Mouse (Mus musculus) left cerebral cortex, adult 9 months (tissue): ENCODE results near the gene Gstp3.
"Not testable (repeated sequence)": the region's sequence is repeated elsewhere in the genome, so short reads cannot be mapped to it uniquely, and the experiment has no call there.

Source experiments
- DNase-seq, 2 experiments: peaks; one replicate each; pipeline ENCODE4 v3.0.0; 2022; ENCODE audit warnings: low spot score in 2 of 2

The Gstp3 gene

DNA sequence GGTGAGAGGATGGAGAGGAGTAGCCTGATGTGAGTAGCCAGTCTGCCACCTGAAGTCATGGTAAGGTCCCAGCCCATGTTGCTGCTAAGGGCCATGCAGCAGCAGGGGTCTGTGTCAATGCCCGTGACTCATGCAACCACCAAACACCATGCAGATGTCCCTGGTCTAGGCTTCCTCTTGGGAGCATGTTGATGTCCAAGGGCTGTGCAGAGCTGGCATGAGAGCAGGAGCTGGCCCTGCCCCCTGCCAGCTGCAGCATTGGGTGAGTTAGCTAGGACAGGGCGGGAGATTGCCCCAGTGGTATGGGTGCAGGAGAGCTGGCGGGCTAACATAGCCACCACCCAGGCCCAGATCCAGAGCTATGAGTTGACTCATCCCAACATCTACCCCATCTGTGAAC, 31.1 kb upstream of the Gstp3 start:
- no peak for DNase-seq

DNA sequence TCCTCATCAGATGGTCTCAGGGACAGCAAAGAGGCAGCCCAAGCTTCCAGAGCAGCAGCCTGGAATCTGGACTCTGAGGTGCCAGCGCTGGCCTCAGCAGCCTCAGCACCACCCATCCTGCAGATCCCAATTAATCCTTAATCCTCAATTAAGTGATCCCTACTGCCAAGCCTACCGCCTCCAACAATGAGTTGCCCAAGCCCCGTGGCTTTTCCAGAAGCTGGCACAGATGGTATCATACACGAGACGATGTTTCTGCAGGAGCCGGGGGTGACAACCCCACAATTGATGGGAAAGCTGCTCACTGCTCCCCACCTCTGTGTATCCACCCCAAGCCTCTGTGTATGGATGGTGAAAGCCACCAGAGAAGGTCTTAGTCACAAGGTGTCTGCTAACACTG, 29.8 kb upstream of the Gstp3 start:
- no peak for DNase-seq

DNA sequence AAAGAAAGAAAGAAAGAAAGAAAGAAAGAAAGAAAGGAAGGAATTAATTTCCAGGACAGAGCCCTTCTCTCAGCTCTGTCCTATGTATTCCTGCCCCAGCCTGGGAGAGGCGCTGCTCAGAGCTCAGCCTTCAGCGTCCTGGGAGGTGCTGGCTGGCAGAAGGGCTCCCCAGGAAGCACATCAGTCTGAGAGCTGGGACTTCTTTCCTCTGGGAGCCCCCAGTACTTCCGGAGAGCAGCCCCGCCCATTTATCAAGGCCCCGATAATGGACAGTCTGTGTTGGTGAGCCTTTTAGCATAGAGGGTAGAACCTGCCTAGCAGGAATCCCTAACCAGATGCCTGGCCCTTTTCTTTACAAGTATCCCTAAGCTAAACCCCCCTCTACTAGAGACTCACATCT, 28.8 kb upstream of the Gstp3 start:
- no peak for DNase-seq

DNA sequence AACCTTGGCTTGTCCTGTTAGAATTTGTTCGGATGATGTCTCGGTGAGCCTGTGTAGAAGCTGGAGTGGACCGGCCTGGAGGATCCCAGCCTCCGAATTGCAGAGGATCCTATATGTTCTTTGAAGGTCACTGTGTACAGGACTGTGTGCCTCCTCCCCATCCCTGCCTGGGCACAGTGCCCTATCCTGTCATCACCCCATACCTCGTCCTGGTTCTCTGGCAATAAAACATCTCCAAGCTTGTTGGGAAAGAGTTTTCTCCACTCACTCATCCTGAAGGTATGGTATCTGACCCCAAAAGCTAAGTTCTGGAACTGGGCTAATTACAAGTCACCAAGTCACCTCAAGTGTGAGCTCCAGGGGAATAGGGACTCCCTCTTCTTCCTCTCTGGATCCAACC, 27.7 kb upstream of the Gstp3 start:
- DNase-seq: no peak

DNA sequence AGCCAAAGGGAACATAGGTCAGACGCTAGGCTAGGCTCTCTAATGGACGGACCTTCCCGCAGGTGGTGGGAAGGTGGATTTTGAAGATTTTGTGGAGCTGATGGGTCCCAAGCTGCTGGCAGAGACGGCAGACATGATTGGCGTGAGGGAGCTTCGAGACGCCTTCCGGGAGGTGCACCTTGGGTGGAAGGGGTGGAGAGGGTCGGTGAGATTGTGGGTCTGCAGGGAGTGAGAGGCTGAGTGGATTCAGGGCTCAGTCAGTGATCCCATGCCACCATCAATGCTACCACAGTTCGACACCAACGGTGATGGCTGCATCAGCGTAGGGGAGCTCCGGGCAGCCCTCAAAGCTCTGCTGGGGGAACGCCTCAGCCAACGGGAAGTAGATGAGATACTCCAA, 26.8 kb upstream of the Gstp3 start:
- no peak for DNase-seq

DNA sequence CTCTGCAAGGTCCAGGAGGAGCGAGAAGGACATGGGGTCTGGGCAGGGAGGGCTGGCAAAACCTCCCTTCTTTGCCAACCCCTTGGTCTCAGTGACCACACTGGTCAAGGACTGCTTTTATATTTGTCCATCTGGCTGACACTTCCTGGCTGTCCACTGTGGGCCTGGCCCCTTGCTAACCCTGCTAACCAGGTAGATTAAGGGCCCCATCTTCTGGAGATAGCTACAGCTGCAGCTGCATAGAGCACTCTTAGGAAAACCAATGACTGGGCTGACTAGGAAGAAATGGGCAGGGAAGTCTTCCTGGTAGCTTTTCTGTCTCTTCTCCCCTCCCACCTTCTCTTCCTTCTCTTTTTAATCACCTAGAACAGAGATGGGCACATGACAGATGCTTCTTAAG, 25.6 kb upstream of the Gstp3 start:
- DNase-seq: no peak

DNA sequence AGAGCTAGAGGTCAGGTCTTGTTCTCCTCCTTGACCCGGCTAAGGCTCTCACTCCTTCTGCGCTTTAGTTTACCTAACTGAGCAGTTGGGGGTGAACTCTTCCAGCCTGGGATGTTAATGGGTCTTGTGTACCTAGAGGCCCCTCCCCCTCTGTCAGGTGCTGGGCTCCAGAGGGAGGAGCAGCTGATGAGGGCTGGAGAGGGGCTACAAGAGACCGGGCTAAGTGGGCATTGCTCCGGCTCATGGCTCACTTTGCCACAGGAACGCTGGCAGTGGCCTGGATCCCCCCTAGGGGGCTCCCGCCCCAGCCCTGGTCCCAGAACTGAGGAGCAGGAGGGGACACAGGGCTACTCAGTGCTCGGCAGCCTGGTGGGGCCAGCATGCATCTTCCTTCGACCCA, 24.5 kb upstream of the Gstp3 start:
- no peak for DNase-seq

DNA sequence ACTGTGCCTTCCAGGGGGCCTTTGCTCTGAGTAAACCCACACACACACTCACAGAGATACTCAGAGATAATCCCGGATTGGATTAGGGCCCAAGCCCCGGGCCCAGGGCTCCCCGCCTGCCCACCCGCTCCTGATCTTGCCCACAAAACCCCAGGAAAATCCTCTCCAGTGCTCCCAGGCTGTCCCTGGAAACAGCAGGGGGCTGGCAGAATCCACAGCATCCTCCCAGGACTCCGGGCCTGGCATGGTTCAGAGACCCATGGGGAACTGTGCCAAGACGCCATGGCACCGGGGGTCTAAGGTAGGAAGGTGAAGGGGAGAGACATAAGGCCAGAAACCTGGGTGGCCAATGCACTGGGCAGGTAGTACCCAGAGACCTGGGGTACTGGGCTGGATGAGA, 23.9 kb upstream of the Gstp3 start:
- no peak for DNase-seq

DNA sequence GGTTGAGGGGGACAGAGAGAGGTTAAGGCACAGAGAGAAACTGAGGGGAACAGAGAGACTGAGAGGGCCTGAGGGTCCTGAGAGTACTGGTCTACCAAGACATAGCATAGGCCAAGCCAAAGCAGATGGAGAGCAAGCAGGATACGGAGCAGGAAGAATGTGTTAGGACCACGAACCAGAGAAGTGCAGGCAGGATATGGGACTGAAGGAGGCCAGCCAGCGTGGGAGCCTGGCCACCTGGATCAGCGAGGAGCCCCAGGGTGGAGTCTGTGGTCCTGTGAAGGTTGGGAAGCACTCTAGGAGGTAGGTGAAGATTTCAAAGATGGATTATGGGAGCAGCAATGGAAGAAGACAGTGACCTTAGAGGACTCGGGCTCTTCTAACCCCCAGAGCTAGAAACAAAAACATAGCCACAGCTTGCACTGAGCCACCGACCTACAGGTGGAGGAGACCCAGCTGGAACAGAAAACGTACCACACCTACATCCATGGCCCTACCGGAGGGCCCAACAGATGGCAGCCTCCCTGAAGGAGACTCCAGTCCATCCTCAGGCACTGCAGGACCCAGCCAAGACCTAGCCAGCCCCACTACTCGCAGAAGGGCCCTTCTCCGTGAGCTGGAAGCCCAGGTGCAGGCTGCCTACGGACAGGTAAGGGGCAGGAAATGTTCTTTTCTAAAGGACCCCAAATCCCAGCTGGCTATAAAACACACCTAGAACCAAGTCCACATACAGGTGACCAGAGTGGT, 23.0 kb upstream of the Gstp3 start:
- DNase-seq: no peak

DNA sequence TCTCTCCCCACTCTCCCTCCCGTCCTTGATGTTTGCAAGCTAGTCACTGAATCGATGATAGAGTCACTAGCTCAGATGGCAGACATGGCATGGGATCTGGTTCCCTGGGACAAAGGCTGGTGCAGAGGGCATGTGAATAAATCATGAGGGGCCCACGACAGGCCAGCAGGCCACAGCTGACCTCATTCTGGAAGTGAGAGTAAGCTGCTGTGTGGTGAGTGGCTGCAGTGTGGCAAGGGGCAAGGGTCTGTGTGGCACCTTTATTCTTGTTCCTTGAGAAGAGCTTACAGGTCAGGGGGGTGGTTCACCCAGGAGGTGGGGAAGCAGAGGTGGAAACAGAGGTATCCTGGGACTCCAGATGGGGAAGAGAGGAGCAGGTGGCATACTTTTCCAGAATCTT, 22.0 kb upstream of the Gstp3 start, which contains the start of gene Cabp2:
Gene Cabp2 (plus strand): TSS at position 185 of the 400 bp plus-strand sequence.
- DNase-seq: no peak

DNA sequence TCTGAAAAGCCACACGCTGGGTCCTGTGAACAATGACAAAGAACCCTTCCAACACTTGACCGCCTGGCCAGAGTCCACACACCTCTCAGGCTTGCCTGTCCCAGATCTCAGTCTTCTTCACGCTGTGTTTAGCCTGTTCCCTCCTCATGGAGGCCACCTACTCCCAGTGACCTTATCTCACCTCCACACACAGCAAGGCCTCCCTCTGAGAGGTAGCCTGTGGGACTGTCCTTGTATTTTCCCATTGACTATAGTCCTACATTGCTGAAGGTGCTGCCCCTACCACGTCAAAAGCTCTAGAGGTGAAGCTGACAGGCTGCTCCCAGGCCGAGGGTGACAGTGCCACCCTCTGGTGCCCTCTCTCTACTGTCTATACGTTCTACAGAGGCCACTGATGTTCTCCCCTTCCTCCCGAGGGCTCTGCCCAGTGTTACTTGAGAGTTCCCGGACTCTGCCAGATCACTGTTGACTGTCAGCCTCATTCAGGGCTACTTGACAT, 21.2 kb upstream of the Gstp3 start:
- DNase-seq: no peak

DNA sequence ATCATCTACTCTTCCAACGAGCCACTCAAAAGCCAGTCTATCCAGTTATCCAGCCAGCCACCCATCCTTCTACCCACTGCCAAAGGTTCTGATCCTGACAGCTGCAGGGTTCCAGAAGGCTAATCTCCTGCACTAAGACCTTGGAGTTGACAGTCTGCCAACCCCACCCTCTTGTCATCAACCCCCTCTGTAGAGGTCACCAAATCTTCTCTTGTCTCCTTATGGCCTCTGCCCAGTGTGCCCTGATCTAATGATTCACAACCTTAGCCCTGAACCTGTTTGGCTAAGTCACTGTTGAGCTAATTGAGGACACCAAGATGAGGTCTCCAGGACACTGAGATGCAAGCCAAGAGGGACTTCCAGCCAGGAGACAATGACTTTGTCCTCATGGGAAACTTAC, 20.2 kb upstream of the Gstp3 start:
- DNase-seq: no peak

DNA sequence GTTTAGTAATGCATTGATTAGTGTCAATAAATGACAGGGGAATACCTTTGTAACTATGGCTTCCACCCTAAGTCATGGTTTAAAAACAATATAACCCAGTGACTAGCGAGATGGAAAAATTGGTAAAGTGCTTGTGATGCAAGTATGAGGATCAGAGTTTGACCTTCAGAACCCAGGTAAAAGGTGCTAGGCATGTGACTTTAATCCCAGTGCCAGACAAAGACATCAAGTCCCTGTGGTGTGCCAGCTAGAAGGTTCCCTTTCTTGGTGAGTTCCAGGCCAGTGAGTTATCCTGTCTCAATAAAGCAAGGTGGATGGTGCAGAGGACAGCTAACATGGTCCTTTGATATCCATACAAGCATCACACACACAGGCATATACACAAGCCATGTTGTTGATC, 16.2 kb upstream of the Gstp3 start:
- DNase-seq: no peak

DNA sequence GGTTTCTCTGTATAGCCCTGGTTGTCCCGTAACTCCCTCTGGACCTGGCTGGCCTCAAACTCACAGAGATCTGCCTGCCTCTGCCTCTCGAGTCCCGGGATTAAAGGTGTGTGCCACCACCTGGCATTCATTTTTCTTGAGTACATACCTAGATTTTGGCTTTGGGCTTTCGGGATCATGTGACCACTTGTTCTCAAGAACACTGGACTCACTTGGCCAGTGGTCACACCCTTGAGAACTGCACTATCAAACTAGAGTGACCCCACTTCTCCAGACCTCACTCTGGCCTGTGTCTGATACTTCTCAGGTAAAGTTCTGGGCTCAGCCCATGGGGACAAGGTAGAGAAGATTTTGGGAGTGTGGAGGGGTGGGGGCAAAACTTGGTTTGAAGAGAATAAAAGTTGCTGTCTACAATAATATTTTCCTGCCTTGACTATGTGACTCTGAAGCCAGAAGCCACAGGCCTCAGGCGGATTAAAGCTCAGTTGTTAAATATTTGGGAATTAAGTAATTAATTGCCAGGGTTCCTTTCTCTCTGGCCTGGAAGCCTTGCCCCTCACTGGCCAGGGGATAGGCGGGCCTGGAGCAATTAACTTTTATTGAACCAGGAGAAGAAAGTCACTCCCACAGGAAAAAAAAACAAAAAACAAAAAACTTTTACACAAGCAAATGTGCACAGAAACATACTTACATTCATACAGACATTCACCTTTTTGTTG, 13.5 kb upstream of the Gstp3 start:
- DNase-seq: no peak

DNA sequence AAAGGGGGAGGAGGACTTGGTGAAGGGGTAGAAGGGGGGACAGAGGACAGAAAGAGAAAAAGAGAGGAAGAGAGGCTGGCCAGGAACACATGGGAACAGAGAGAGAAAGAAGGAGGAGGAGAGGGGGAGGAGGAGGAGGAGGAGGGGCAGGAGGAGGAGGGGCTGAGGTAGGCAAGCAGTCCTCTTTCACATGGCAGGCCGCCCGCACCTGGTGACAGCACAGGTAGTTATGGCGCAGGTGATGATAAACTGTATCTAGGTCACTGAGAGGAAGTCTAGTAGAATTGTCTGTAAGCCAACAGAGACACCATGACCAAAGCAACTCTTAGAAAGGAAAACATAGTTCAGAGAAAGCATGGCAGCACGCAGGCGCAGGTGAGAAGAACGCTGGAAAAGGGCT, 12.0 kb upstream of the Gstp3 start:
- DNase-seq: no peak

DNA sequence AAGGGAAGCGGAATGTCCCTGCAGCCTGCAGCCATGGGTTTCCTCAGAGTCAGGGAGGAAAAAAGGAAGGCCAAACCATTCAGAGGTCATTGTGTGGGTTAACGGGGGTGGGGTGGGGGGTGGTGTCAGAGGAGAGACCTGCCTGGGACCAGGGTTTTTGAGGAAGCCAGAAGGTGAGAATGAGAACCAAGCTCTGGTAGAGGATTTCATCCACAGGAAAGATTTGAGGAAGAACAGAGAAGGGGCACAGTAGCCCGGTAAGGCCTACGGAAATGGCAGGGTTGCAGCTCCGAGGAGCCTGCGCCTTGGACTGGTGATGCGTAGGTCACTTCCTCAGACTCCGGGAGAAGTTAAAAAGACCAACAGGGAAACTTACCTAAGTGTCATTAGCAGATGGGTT, 11.4 kb upstream of the Gstp3 start:
- DNase-seq: no peak

DNA sequence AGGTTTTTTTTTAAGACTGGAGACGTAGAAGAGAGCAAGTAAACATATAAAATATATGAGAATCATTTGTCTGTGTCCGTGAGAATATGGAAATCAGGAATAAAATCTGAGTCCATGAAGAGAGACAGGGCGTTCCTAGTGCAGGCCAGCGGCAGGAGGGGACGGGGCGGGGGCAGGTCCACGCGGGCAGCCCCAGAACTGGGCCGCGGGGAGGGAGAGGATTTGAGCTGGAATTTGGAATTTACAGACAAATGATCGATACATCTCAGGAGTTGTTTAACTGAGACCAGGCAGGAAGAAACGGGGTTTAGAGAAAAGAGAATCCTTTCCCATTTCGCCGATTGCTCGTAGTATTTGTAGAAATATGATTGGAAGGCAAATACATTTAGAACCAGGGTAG, 10.9 kb upstream of the Gstp3 start:
- DNase-seq: no peak

DNA sequence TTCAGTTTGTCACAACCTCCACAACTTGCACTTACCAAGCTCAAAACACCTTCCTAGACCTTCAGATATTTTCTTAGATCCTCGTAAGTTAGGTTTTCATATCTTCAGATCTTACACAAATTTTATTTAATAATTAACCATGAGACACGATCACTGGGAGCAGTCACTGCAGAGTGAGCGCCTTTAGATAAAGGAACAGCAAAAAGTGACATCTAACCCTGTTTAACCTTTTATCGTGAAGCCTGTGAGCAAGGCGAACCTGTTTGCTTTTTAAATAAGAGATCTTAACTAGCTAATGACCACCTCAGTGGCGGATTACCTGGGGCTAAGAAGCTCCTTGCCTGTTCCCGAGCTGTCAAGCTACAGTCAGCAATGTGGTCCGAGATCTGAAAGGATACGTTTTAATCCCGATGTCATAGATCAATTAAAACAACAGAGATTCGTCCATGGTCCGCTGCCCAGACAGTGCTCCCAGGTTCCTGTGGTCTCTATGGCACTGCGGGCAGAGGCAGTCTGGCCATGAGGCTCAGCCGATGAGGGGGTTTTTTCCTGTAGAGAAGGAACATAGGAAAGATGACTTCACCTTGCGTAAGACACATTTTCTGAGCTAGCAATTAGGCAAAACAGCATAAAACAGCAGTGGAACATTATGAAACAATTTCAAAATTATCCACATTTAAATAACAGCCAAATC, 9.5 kb upstream of the Gstp3 start:
- DNase-seq: no peak

DNA sequence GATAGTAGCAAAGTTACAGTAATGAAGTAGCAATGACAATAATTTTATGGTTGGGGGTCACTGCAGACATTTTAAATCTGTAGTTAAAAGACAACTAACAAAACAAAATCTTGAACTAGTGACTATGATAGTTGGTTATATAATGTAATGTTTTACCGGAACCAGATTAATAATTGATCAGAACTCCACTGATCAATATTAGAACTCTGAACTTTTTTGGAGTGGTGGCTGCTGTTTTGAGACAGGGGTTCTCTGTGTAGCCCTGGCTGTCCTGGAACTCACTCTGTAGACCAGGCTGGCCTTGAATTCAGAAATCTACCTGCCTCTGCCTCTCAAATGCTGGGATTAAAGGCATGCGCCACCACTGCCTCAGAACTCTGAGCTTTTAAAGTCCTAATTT, 8.9 kb upstream of the Gstp3 start:
- DNase-seq: not testable (repeated sequence)

DNA sequence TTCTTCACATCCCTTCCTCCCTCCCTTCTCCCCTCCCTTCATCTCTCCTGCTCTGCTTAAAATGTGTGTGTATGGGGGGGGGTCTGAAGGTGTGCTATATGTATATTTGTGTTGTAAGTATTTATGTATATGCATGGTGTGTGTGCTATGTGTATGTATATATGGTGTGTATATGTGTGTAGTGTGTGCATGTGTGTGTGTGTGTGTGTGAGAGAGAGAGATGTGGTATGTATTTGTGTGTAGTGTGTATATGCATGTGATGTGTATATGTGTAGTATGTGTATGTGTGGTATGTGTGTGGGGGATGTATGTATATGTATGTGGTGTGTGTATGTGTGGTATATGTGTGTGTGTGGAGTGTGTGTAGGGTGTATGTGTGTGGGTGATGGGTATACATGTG, 7.5 kb upstream of the Gstp3 start:
- no peak for DNase-seq

DNA sequence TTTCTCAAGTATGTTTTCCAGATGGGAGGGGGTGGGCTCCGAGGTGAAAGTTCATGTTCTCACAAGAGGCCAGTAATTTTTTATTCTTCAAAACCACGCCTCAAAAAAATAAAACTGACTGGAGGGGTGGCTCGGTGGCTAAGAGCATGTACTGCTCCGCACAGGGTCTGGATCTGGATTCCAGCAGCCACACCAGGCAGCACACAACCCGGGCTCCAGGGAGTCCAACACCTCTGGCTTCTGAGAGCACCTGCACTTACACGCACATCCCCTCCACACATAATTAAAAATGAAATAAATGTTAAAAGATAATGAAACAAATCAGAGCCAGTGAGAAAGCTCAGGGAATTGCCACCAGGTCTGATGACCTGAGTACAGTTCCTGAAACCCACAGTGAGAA, 6.9 kb upstream of the Gstp3 start:
- DNase-seq: no peak

DNA sequence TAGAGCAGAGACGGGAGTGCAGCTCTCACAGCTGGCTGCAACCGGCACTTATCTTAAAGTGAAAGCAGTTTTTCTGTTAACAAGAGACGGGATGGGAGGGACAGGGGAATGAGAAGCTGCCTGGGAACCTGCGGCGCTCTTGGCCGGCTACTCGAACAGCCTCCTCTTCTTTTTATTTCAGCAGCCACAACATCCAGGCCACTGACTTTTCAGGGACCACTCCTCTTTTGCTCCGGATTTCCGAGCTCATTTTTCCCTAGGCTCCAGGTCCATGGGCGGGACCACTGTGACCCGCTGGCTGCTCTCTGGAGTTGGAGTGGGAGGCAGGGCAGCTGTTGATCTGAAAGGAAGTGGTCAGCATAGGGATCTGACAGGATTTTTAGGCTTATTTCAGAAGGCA, 5.1 kb upstream of the Gstp3 start:
- DNase-seq: not testable (repeated sequence)

DNA sequence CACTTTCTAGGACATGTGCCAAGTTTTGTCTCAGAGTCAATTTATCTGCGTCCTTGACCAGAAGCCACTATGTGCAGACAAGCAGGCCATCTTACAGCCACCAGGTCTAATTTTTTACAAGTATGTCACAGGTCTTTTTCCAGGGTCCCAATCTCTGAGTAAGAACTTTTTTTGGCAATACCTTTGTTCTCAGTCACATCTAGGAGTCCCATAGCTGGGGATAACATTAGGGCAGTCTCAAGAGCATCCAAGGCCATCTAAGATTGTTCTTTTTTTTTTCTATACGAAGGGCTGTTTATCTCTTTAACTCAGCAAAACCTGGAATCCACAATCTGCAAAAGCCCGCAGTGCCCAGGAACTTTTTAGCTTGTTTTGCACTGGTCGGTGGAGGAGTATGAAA, 4.0 kb upstream of the Gstp3 start:
- not testable (repeated sequence) for DNase-seq
